Mouse (Mus musculus) naive thymus-derived CD4-positive, alpha-beta T cell, adult 2 months (primary cell): Measurements from ENCODE around the gene Scarf1.

Experiments
- DNase-seq: peaks from one replicate; pipeline ENCODE4 v3.0.0-alpha.2; 2011; ENCODE audit warnings: low read depth

Gene Scarf1

GRCm38 (mm10) chr11:75512301-75513018, 880 bp upstream of the Scarf1 start:
- DNase-seq = no peak

- DNase-seq = no peak
Observed at GRCm38 (mm10) chr11:75515186-75515585, 1.8 kb downstream of the Scarf1 start.

- no peak for DNase-seq
Observed at GRCm38 (mm10) chr11:75519834-75520633, 6.7 kb downstream of the Scarf1 start.

GRCm38 (mm10) chr11:75521609-75522008, 8.3 kb downstream of the Scarf1 start:
- DNase-seq = no peak

- no peak for DNase-seq
Observed at GRCm38 (mm10) chr11:75522793-75523192, 9.5 kb downstream of the Scarf1 start.

- DNase-seq = no peak
Observed at GRCm38 (mm10) chr11:75525531-75526125, 12.3 kb downstream of the Scarf1 start.

GRCm38 (mm10) chr11:75526943-75527342, 13.6 kb downstream of the Scarf1 start:
- no peak for DNase-seq

GRCm38 (mm10) chr11:75529771-75530170, 16.4 kb downstream of the Scarf1 start:
- no peak for DNase-seq

- DNase-seq = peak; percentile 94
Observed at GRCm38 (mm10) chr11:75530325-75530724, 17.0 kb downstream of the Scarf1 start.

GRCm38 (mm10) chr11:75530845-75531373, 17.6 kb downstream of the Scarf1 start:
- DNase-seq = no peak

- peak; percentile 90 for DNase-seq
Observed at GRCm38 (mm10) chr11:75531469-75532242, 18.3 kb downstream of the Scarf1 start, which contains the start of gene Slc43a2. Slc43a2 (plus strand) TSS chr11:75531694.

- peak; percentile 79 for DNase-seq
Observed at GRCm38 (mm10) chr11:75532340-75533277, 19.3 kb downstream of the Scarf1 start.

GRCm38 (mm10) chr11:75533314-75534015, 20.1 kb downstream of the Scarf1 start:
- DNase-seq = peak; percentile 59

GRCm38 (mm10) chr11:75534286-75535033, 21.1 kb downstream of the Scarf1 start:
- no peak for DNase-seq

- DNase-seq = no peak
Observed at GRCm38 (mm10) chr11:75535106-75535795, 21.9 kb downstream of the Scarf1 start.

GRCm38 (mm10) chr11:75536255-75537024, 23.1 kb downstream of the Scarf1 start:
- DNase-seq = no peak

- DNase-seq = no peak
Observed at GRCm38 (mm10) chr11:75537025-75537414, 23.7 kb downstream of the Scarf1 start.
